Mouse (Mus musculus) olfactory bulb, adult 2 months (tissue): ENCODE measurements around the gene Nicn1. TPM values are rescaled to one million over a fixed set of nuclear protein-coding genes. Genes with fewer than 3 reads are reported as not detected.
A peak's percentile ranks its signal among the peaks of the same experiment; 100 is the strongest.

ENCODE experiments used
- H3K27ac ChIP-seq: fragments of 200-500 bp; 2 replicates; pipeline ENCODE4 v1.5.1; 2012; ENCODE audit warnings: low read depth, low read length; ENCODE audit not compliant: insufficient read depth
- H3K4me1 ChIP-seq: fragments of 200-500 bp; 2 replicates; pipeline ENCODE4 v1.6.1; 2012; ENCODE audit warnings: low read length; ENCODE audit not compliant: control insufficient read depth, insufficient read depth
- H3K4me3 ChIP-seq: fragments of 200-500 bp; 2 replicates; pipeline ENCODE4 v1.5.1; 2012; ENCODE audit warnings: mild to moderate bottlenecking, low read depth, low read length, moderate library complexity; ENCODE audit not compliant: insufficient read depth
- CTCF ChIP-seq: fragments of 200-500 bp; IDR thresholded peaks from 2 replicates; pipeline ENCODE4 v1.5.1; 2012; ENCODE audit warnings: low read depth, mild to moderate bottlenecking, low read length, moderate library complexity; ENCODE audit not compliant: insufficient read depth
- POLR2A ChIP-seq: fragments of 200-500 bp; IDR thresholded peaks from 2 replicates; pipeline ENCODE4 v1.6.1; 2012; ENCODE audit warnings: mild to moderate bottlenecking, low read depth, low read length, moderate library complexity; ENCODE audit not compliant: insufficient read depth
- WGBS: fragments of 180-500 bp; shearing (Covaris S2); methylation state at CpG from one replicate; pipeline ENCODE4 v1.1.7; 2018; 5-methylcytosine and 5-hydroxymethylcytosine counted together
- polyA plus RNA-seq: library from polyadenylated mRNA; stranded (reverse); fragments of >200 nt; gene quantifications from 2 replicates; pipeline ENCODE4 v1.2.4, GENCODE M21; 2012; ENCODE audit warnings: low replicate concordance; ENCODE audit not compliant: missing spikeins, insufficient read depth, insufficient read length

The Nicn1 gene
- polyA plus RNA-seq, 1 experiment, result not detected

DNA sequence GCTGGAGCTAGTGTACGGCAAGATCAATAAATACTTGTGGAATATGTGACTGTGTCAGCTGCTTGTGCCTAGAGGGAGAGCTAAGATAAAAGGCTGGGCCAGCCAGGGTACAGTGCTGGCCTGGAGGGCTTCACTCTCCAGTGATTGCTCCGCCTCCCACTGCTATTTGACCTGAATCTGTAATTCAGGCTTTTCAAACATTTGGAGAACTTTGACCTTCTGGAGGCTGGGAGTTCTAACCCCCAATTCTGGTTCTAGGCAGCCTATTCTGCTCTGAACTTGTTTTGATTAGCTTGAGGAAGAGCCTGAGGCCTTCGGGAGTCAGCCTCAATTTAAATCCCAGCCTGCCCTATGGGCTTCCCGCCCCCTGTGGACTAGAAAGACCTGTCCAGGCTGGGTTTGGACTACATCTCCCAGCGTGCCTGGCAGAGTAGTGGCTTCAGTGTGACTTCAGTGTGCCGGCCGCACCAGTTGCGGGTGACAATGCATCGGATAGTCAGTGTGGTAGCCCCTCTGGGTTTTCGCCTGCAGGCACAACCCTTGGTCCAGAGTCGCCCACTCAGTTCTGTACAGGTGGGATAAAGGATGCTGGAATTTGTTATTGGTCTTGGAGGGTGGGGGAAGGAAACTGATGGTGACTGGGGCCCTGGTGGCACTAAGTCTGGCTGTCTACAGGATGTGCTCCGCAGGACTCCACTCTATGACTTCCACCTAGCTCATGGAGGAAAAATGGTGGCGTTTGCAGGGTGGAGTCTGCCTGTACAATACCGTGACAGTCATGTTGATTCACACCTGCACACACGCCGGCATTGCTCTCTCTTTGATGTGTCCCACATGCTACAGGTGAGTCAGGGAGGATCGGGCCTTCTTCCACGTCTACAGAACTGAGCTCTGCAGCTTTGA lies 6.5 kb downstream of the Nicn1 start, which contains the start of gene Amt:
TSS of gene Amt (plus strand) at position 401 of the 903 bp plus-strand sequence.
- 29% methylated on average over 18 of the region's 18 CpGs for WGBS
- Histone ChIP-seq H3K4me3 (peak within 1 kb of the TSS; percentile 30), H3K27ac (no peak within 1 kb of the TSS), H3K4me1 (0 out of 2 replicates have a peak, but pooled peaks cover 6% of the 10 kb centered on the region)
- TF ChIP-seq CTCF (no peak), POLR2A (no peak)

DNA sequence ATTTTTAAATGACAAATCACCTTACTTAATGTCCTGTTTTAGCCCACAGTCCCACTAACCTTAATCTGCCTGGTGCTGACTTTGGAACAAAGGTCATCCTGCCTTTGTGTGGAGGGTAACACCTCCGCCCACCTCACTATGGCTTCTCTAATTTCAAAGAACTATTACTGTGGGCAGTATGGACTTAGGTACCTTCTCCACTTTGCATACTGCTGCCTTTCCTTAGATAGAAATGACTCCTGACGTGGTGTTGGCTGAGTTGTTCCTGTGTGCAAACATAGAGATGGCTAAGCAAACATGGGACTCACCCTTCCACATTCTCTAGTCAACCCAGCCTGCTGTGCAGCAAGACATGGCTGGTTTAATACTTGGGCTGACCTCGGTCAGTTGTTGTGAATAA lies 11.6 kb downstream of the Nicn1 start:
- no peak overlapping the region for H3K27ac ChIP-seq
- H3K4me1 ChIP-seq, result peaks cover 5% of the 10 kb centered on the region; the same call in 1 of the 2 replicates
- no peak overlapping the region for H3K4me3 ChIP-seq
- TF ChIP-seq CTCF (no peak), POLR2A (no peak)
- WGBS, result 90% methylated on average over 3 of the region's 3 CpGs

DNA sequence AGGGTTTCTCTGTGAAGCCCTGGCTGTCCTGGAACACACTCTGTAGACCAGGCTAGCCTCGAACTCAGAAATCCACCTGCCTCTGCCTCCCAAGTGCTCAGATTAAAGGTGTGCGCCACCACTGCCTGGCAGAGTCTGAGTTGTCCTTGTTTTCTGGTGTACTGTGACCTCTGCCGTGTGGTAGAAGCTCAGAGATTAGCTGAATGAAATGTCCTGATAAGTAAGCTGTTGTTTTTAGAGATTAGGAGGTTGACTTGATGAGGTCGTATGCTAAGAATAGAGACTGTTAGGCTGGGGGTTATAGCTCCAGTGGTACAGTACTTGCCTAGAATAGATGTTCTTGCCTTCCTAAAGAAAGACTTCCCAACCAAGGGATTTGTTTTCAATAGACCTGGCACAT lies 14.5 kb downstream of the Nicn1 start:
- Histone ChIP-seq H3K4me3 (no peak overlapping the region), H3K4me1 (peaks cover 2% of the 10 kb centered on the region; the same call in 1 of the 2 replicates), H3K27ac (no peak overlapping the region)
- WGBS, result 76% methylated on average over 4 of the region's 4 CpGs
- TF ChIP-seq CTCF (no peak), POLR2A (no peak)

DNA sequence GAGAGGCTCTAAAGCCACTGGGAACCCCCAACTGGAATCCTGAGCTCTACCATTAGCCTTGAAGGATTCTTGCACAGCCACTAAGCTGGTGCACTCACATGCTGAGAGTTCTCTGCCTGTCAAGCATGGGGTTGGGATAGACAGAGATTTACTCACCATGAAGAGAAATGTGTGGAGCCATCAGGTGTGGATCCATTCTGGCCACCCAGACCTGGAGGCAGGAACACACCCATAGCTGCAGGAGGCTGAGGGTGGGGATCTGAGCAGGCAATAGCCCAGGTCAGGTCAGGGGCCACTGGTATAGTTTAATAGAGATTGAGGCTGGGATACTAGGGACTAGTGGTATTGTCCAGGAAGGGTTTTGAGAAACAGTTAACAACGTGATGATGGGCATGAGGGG lies 14.9 kb downstream of the Nicn1 start:
- Histone ChIP-seq H3K27ac (peak overlapping the region; percentile 34; the same call in 1 of the 2 replicates), H3K4me1 (peaks cover 2% of the 10 kb centered on the region; the same call in 1 of the 2 replicates), H3K4me3 (peak overlapping the region; percentile 59)
- WGBS, result 0% methylated on average over 1 of the region's 1 CpGs
- TF ChIP-seq POLR2A (no peak), CTCF (no peak)

DNA sequence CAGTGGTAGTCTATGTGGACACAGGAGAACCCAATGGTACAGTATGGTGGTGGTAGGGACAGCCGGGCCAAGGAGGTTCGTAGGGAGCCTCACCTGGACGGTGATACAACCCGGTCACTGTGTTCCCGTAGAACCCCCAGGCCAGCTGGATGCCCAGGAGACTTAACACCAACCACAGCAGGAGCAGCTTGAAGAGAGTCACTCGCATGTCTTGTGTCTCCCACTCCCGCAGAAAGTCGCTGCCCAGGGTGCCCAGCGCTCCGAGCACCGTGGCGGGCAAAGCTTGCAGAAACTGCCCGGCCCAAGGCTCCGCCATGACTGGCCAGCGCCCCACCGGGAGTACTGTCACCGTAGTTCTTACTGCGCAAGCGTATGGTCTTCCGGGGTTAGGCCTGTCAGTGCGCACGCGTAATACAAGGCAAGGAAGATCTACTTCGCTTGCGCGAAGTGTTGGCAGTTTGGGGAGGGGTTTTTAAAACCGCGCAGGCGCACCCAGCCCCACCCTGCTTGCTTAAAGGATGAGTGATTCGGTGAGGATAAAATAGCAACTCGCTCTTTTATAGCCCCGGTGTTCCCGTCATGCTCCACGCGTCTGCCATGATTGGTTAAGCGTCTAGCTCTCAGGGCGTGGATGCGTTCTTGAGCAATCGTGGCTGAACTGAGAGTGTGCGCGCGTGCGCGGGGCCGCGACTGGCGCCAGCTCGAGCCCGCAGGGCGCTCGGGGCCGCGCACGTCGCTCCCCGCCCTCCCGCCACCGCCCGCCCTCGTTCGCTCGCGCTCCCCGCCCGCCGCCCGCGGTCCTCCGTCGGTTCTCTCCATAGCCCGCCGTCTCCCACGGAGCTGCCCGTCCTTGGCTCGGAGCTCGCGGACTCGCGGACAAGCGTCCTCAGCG lies 15.6 kb downstream of the Nicn1 start, which contains the start of the genes Rhoa and Tcta:
TSS of gene Rhoa (plus strand) at position 501 of the 892 bp plus-strand sequence.
TSS of gene Tcta (minus strand) at position 532 of the 892 bp plus-strand sequence.
- TF ChIP-seq CTCF (0 out of 2 replicates have a peak, but pooled peaks have one; percentile 12), POLR2A (peak; percentile 88)
- under 1% methylated on average over 80 of the region's 81 CpGs for WGBS

DNA sequence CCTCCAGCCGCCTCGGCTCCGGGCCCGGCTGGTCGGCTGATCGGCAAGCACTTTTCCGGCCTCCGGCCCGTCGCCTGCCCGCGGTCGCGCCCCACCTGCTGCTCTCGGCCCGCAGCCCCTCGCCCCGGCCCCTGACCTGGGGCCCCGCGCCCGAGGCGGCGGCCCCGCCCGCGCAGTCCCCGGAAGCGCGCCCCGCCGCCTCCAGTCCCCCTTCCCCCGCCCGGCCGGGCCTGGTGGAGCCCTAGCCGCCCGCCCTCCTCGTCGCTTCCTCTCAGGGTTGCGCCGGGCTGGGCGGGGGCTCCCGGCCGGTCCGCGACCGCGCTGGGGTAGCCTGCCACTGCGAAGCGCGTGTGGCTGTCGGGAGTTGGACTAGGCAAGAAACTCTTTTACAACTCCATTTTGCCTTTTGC lies 16.3 kb downstream of the Nicn1 start:
- peaks cover 2% of the 10 kb centered on the region; the same call in 1 of the 2 replicates for H3K4me1 ChIP-seq
- peak overlapping the region; percentile 97 for H3K4me3 ChIP-seq
- TF ChIP-seq POLR2A, result no peak
- TF ChIP-seq CTCF, result no peak
- peak overlapping the region; percentile 97 for H3K27ac ChIP-seq
- 1% methylated on average over 51 of the region's 51 CpGs for WGBS

More for the DNA sequence above, 15.6 kb downstream of the Nicn1 start, which contains the start of the genes Rhoa and Tcta:
- Histone ChIP-seq H3K27ac (peak within 1 kb of the TSS; percentile 97), H3K4me1 (peaks cover 2% of the 10 kb centered on the region; the same call in 1 of the 2 replicates), H3K4me3 (peak within 1 kb of the TSS; percentile 97)

DNA sequence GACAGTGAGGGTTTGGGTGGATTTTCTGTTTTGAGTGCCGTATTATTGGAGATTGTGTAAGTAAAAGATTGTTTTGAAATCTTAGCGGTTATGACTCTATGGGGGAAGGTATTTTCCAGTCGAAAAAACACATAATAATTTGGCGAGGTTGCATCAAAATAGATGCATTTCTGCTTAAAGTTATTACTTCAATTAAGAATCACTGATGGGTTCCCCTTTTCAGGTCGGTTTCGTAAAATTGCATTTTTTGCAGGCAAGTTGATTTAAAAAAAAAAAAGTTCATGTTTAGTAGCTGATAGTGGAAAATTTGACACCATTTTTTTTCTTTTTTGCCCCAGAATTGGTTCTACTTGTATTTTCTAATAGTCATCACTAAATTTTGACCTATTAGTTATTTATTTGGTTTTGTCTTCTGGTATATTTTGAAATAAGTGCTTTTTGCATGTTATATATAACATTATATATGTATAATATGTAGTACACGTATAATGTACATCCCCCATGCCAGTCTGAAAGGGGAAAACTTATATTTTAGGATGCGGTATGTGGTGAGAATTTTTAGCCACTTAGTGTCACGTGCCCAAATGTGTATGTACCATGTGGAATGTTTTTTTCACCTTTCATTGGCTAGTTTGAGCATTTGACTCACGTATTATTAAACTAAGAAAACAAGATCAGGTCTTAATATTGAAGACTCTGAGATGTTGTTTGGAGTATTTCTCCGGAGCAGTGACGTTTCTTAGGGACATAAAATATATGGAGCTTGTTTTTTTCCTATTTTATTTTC lies 17.0 kb downstream of the Nicn1 start:
- TF ChIP-seq CTCF (no peak), POLR2A (no peak)
- WGBS, result 3% methylated on average over 12 of the region's 12 CpGs
- Histone ChIP-seq H3K4me3 (peak overlapping the region; percentile 97), H3K27ac (0 out of 2 replicates have a peak overlapping the region, but pooled peaks have one; percentile 46), H3K4me1 (peaks cover 2% of the 10 kb centered on the region; the same call in 1 of the 2 replicates)
